Mouse (Mus musculus) heart, adult 2 months (tissue): ENCODE measurements around the gene Reep6.

Experiments used
- CTCF ChIP-seq: fragments of 200-600 bp; IDR thresholded peaks from 2 replicates; pipeline ENCODE4 v1.8.1; 2022; ENCODE audit warnings: antibody characterized with exemption, mild to moderate bottlenecking, moderate library complexity
- POLR2A ChIP-seq: fragments of 200-500 bp; IDR thresholded peaks from 2 replicates; pipeline ENCODE4 v1.6.1; 2011; ENCODE audit warnings: mild to moderate bottlenecking, low read depth, low read length, control low read depth; ENCODE audit not compliant: insufficient read depth

GRCm38 (mm10) chr10:80288097-80288496 is 41.7 kb upstream of the Reep6 start:
- TF ChIP-seq POLR2A, result no peak
- no peak for TF ChIP-seq CTCF
